12 mouse cellular contexts compared by ENCODE assay signal in the genomic region with DNA sequence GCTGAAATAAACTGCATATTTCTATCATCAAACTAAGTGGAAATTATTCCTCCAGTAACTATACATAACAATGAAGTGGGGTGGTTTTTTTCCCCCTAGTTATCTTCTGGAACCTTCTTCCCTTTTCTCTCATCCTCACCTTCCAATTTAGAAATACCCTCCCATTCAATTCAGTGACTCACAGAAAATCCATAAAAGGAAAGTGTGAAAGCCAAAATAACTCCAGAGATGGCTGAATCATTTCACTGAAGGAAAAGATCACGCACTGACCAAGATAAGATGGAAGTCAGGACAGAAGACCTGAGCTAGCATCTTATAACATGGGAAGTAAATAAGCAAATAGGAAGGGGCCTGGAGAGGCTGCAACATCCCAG. TPM values are rescaled to one million over a fixed set of nuclear protein-coding genes. Genes with fewer than 3 reads are reported as not detected.
A peak's percentile ranks its signal among the peaks of the same experiment; 100 is the strongest.
DNase-seq lines count a peak whose midpoint lies in the region; ATAC-seq and TF ChIP-seq lines count a peak whose summit lies in the region.
"Had no signal": no experiment of that assay in that cellular context is flagged by ENCODE, and none has a peak within 500 bp of the region (broad histone marks: within the 10 kb centered on the region; RNA-seq: fewer than 3 reads in every experiment).

No protein-coding gene starts in this region.

- no peaks in the 10 kb centered on the region for H3K9me3 ChIP-seq in forebrain, embryonic 10.5 days
- no peaks in the 10 kb centered on the region for H3K9me3 ChIP-seq in forebrain, postnatal 0 days (ENCODE audit: low read length)
- no peaks in the 10 kb centered on the region for H3K9me3 ChIP-seq in kidney, embryonic 14.5 days (ENCODE audit: control insufficient read depth, low read length)
- no peaks in the 10 kb centered on the region for H3K9me3 ChIP-seq in midbrain, embryonic 14.5 days (ENCODE audit: control insufficient read depth, low read length)
- H3K9me3 ChIP-seq in midbrain, postnatal 0 days (ENCODE audit: low read length), result no peaks in the 10 kb centered on the region
- H3K9me3 ChIP-seq: midbrain, embryonic 12.5 days had no signal

- no peaks in the 10 kb centered on the region for H3K36me3 ChIP-seq in forebrain, embryonic 10.5 days (replicated peaks)
- H3K36me3 ChIP-seq in forebrain, postnatal 0 days (ENCODE audit: insufficient read depth), result no peaks in the 10 kb centered on the region
- no peaks in the 10 kb centered on the region for H3K36me3 ChIP-seq in kidney, embryonic 14.5 days (ENCODE audit: control insufficient read depth, insufficient read depth, low read length)
- no peaks in the 10 kb centered on the region for H3K36me3 ChIP-seq in midbrain, embryonic 14.5 days (ENCODE audit: control insufficient read depth, insufficient read depth, low read length)
- H3K36me3 ChIP-seq in midbrain, postnatal 0 days (ENCODE audit: insufficient read depth, low read length), result no peaks in the 10 kb centered on the region

- H3K27me3 ChIP-seq in forebrain, embryonic 10.5 days (ENCODE audit: poor library complexity, severe bottlenecking), result no peaks in the 10 kb centered on the region
- H3K27me3 ChIP-seq in forebrain, postnatal 0 days (ENCODE audit: insufficient read depth, low read length), result no peaks in the 10 kb centered on the region
- H3K27me3 ChIP-seq in kidney, embryonic 14.5 days (ENCODE audit: control insufficient read depth, insufficient read depth, low read length), result no peaks in the 10 kb centered on the region
- H3K27me3 ChIP-seq in midbrain, embryonic 14.5 days (ENCODE audit: control insufficient read depth, insufficient read depth, low read length), result no peaks in the 10 kb centered on the region
- H3K27me3 ChIP-seq in midbrain, postnatal 0 days (ENCODE audit: insufficient read depth, low read length), result no peaks in the 10 kb centered on the region
- H3K27me3 ChIP-seq: midbrain, embryonic 12.5 days had no signal

- no peak overlapping the region for H3K9ac ChIP-seq in forebrain, postnatal 0 days
- H3K9ac ChIP-seq in kidney, embryonic 14.5 days (ENCODE audit: low read depth, low read length), result no peak overlapping the region
- no peak overlapping the region for H3K9ac ChIP-seq in midbrain, embryonic 14.5 days (replicated peaks; ENCODE audit: low read length)
- no peak overlapping the region for H3K9ac ChIP-seq in midbrain, postnatal 0 days (replicated peaks; ENCODE audit: low read length, poor library complexity, severe bottlenecking)

- H3K27ac ChIP-seq in forebrain, embryonic 10.5 days, result no peak overlapping the region
- H3K27ac ChIP-seq in forebrain, postnatal 0 days (ENCODE audit: low read depth, low read length), result no peak overlapping the region
- H3K27ac ChIP-seq in kidney, embryonic 14.5 days (ENCODE audit: low read depth, low read length), result no peak overlapping the region; the same call in 1 of the 2 replicates
- no peak overlapping the region for H3K27ac ChIP-seq in midbrain, embryonic 14.5 days (replicated peaks; ENCODE audit: low read depth, low read length)
- H3K27ac ChIP-seq in midbrain, postnatal 0 days (ENCODE audit: low read depth, low read length), result no peak overlapping the region
- H3K27ac ChIP-seq: midbrain, embryonic 12.5 days had no signal

- no peak overlapping the region for H3K4me2 ChIP-seq in forebrain, postnatal 0 days (ENCODE audit: low read depth)
- H3K4me2 ChIP-seq in kidney, embryonic 14.5 days (replicated peaks; ENCODE audit: low read depth, low read length), result peak overlapping the region; percentile 67; the same call in 1 of the 2 replicates
- H3K4me2 ChIP-seq in midbrain, embryonic 14.5 days (ENCODE audit: low read length), result peak overlapping the region; percentile 51; the same call in 1 of the 2 replicates
- H3K4me2 ChIP-seq in midbrain, postnatal 0 days (ENCODE audit: low read depth, low read length, poor library complexity, severe bottlenecking), result no peak overlapping the region

- WGBS in forebrain, embryonic 10.5 days, result 81% methylated on average over 1 of the region's 1 CpGs
- 80% methylated on average over 1 of the region's 1 CpGs for WGBS in forebrain, postnatal 0 days
- WGBS in kidney, embryonic 14.5 days, result 91% methylated on average over 1 of the region's 1 CpGs
- 88% methylated on average over 1 of the region's 1 CpGs for WGBS in midbrain, embryonic 14.5 days
- 88% methylated on average over 1 of the region's 1 CpGs for WGBS in midbrain, postnatal 0 days

- no peak for DNase-seq in forebrain, embryonic 10.5 days (ENCODE audit: extremely low spot score, low spot score)
- no peak for DNase-seq in forebrain, postnatal 0 days
- no peak for DNase-seq in kidney, adult 9 months
- DNase-seq in midbrain, embryonic 14.5 days, result no peak
- DNase-seq in midbrain, postnatal 0 days (ENCODE audit: low spot score), result no peak
- DNase-seq in natural killer cell, adult 2 months (ENCODE audit: low spot score in 2 of 2), result no peak
- no peak for DNase-seq in c-Kit-positive CD71-positive TER-119-positive erythroid progenitor cells, embryonic 14.5 days (ENCODE audit: low spot score)
- DNase-seq: cerebellum, adult 2 months; heart, postnatal 4 days; kidney, postnatal 10 days had no signal

- peaks cover 43% of the 10 kb centered on the region for H3K4me1 ChIP-seq in forebrain, embryonic 10.5 days
- peaks cover 6% of the 10 kb centered on the region; the same call in 1 of the 2 replicates for H3K4me1 ChIP-seq in forebrain, postnatal 0 days (ENCODE audit: insufficient read depth)
- H3K4me1 ChIP-seq in kidney, embryonic 14.5 days (ENCODE audit: control insufficient read depth, insufficient read depth, low read length), result peaks cover 19% of the 10 kb centered on the region; the same call in 1 of the 2 replicates
- peaks cover 12% of the 10 kb centered on the region for H3K4me1 ChIP-seq in midbrain, embryonic 14.5 days (ENCODE audit: control insufficient read depth, insufficient read depth, low read length)
- no peaks in the 10 kb centered on the region for H3K4me1 ChIP-seq in midbrain, postnatal 0 days (ENCODE audit: insufficient read depth, low read length)

- H3K4me3 ChIP-seq in forebrain, embryonic 10.5 days, result peak overlapping the region; percentile 91; the same call in 1 of the 2 replicates
- H3K4me3 ChIP-seq in forebrain, postnatal 0 days (ENCODE audit: low read depth, low read length), result no peak overlapping the region
- no peak overlapping the region for H3K4me3 ChIP-seq in kidney, embryonic 14.5 days (ENCODE audit: low read length)
- no peak overlapping the region for H3K4me3 ChIP-seq in midbrain, embryonic 14.5 days (replicated peaks; ENCODE audit: low read depth, low read length)
- H3K4me3 ChIP-seq in midbrain, postnatal 0 days (ENCODE audit: low read depth, low read length), result no peak overlapping the region

- ATAC-seq in forebrain, postnatal 0 days, result no peak
- ATAC-seq in kidney, embryonic 14.5 days (ENCODE audit: low FRiP score, low TSS enrichment), result no peak
- no peak for ATAC-seq in midbrain, embryonic 14.5 days (ENCODE audit: low FRiP score, low TSS enrichment)
- no peak for ATAC-seq in midbrain, postnatal 0 days (ENCODE audit: low FRiP score)

- no peak for TF ChIP-seq CTCF in forebrain, postnatal 0 days (IDR thresholded peaks at IDR 0.05; ENCODE audit: low read depth)
- TF ChIP-seq CTCF in midbrain, postnatal 0 days (IDR thresholded peaks at IDR 0.05), result no peak

RNA-seq across cellular contexts. Expression of gene Numb, which starts 1.7 kb away (rescaled TPM):
- polyA plus RNA-seq in forebrain, embryonic 10.5 days (2016; fragmentation: Nextera tagmentation; extraction: Ambion mirVana), result 35.5 and 37.1 TPM in 2 replicates
- total RNA-seq in forebrain, postnatal 0 days (2014; rRNA removed), result 8.6 and 12.4 TPM in 2 replicates
- polyA plus RNA-seq in forebrain, postnatal 0 days (2015; fragmentation: Nextera tagmentation; extraction: Ambion mirVana), result 7.0 and 9.0 TPM in 2 replicates
- polyA plus RNA-seq in kidney, embryonic 14.5 days (2014; fragmentation: Nextera tagmentation; extraction: Ambion mirVana), result 26.4 and 34.1 TPM in 2 replicates
- polyA plus RNA-seq in midbrain, embryonic 14.5 days (2014; fragmentation: Nextera tagmentation; extraction: Ambion mirVana), result 13.0 and 20.6 TPM in 2 replicates
- total RNA-seq in midbrain, postnatal 0 days (2014; rRNA removed), result 17.5 and 17.8 TPM in 2 replicates
- 9.0 TPM in 2 replicates for polyA plus RNA-seq in midbrain, postnatal 0 days (2015; fragmentation: Nextera tagmentation; extraction: Ambion mirVana)

RNA-seq across cellular contexts. Expression of gene Riox1, which starts 26.9 kb away (rescaled TPM):
- 14.3 and 15.4 TPM in 2 replicates for polyA plus RNA-seq in forebrain, embryonic 10.5 days (2016; fragmentation: Nextera tagmentation; extraction: Ambion mirVana)
- total RNA-seq in forebrain, postnatal 0 days (2014; rRNA removed), result 22.3 and 25.2 TPM in 2 replicates
- polyA plus RNA-seq in forebrain, postnatal 0 days (2015; fragmentation: Nextera tagmentation; extraction: Ambion mirVana), result 12.7 and 13.1 TPM in 2 replicates
- polyA plus RNA-seq in kidney, embryonic 14.5 days (2014; fragmentation: Nextera tagmentation; extraction: Ambion mirVana), result 14.1 and 16.2 TPM in 2 replicates
- polyA plus RNA-seq in midbrain, embryonic 14.5 days (2014; fragmentation: Nextera tagmentation; extraction: Ambion mirVana), result 11.5 and 11.7 TPM in 2 replicates
- total RNA-seq in midbrain, postnatal 0 days (2014; rRNA removed), result 25.3 and 27.8 TPM in 2 replicates
- 10.4 and 12.6 TPM in 2 replicates for polyA plus RNA-seq in midbrain, postnatal 0 days (2015; fragmentation: Nextera tagmentation; extraction: Ambion mirVana)

Comparison
In these comparisons a context has a peak if more than half of its experiments do, and no peak if none do; other contexts are left out.
1. H3K4me2 ChIP-seq: peak in kidney, embryonic 14.5 days (single experiment) and midbrain, embryonic 14.5 days (single experiment); none in forebrain, postnatal 0 days (single experiment) and midbrain, postnatal 0 days (single experiment).